Mouse (Mus musculus) C2C12 (cell line): ENCODE results near the gene Nme9.

Experiments used
- CTCF ChIP-seq: IDR thresholded peaks from one replicate; pipeline ENCODE4 v1.5.1; 2011; ENCODE audit not compliant: control insufficient read depth, insufficient read depth, insufficient read length
- MAX ChIP-seq: IDR thresholded peaks from one replicate; pipeline ENCODE4 v1.6.1; 2011; ENCODE audit warnings: mild to moderate bottlenecking, control low read depth
- MYOD1 ChIP-seq: IDR thresholded peaks from one replicate; pipeline ENCODE4 v1.6.1; 2011; ENCODE audit warnings: low read depth; ENCODE audit not compliant: control insufficient read depth, insufficient read length
- MYOG ChIP-seq: IDR thresholded peaks from one replicate; pipeline ENCODE4 v1.6.1; 2011; ENCODE audit not compliant: control insufficient read depth, insufficient read length; ENCODE audit errors: extremely low read depth
- USF1 ChIP-seq: IDR thresholded peaks from one replicate; pipeline ENCODE4 v1.6.1; 2011; ENCODE audit warnings: low read depth, mild to moderate bottlenecking, control low read depth, moderate library complexity

DNA sequence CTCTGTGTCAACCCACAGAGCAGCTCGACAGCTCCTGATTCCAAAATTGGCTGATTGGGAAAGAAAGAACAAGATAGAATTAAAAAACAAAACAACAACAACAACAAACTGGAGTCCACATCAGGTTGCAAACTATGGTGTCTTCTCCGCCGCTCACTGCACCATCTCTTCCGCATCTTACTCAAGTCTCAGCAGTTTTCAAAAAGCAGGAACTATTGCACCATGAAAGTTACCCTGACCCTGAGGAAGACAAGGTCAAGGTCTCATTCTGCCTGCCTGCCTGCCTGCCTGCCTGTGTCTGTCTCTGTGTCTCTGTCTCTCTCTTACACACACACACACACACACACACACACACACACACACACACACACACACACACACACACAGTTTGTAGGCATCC, 48.1 kb downstream of the Nme9 start:
- TF ChIP-seq CTCF (no peak), MYOD1 (no peak), USF1 (no peak), MYOG (no peak), MAX (no peak)
